Mouse (Mus musculus) erythroblast, adult 5-6 weeks (primary cell): ENCODE measurements around the gene Elane. TPM values are rescaled to one million over a fixed set of nuclear protein-coding genes. Genes with fewer than 3 reads are reported as not detected.

Source experiments
- ATAC-seq: replicated peaks from 2 replicates; pipeline ENCODE4 v1.8.0; 2016; ENCODE audit warnings: moderate number of reproducible peaks, mild to moderate bottlenecking, moderate TSS enrichment, inconsistent platforms; ENCODE audit not compliant: poor library complexity, low FRiP score, severe bottlenecking
- total RNA-seq, 2 experiments: library from RNA; stranded (forward) in 1 of 2; stranded (reverse) in 1 of 2; fragments of 150-400 nt in 1 of 2; fragments of 200-764, 138-1000 nt in 1 of 2; gene quantifications; 2 replicates each; pipeline versions ENCODE4 v1.2.3 to v1.2.4; 2015 to 2017; ENCODE audit warnings: low replicate concordance in 2 of 2

The Elane gene
- total RNA-seq, 2 experiments from 2014 or later = 405 to 996 TPM

GRCm38 (mm10) chr10:79926491-79927323, 40.7 kb downstream of the Elane start, which contains the start of gene Arid3a:
TSS of gene Arid3a (plus strand) at chr10:79927043.
- ATAC-seq = peak; percentile 53

GRCm38 (mm10) chr10:79927324-79928029, 41.4 kb downstream of the Elane start:
- no peak for ATAC-seq

- no peak for ATAC-seq
These were observed 42.1 kb downstream of the Elane start for GRCm38 (mm10) chr10:79928030-79928694.

- no peak for ATAC-seq
These were observed 43.1 kb downstream of the Elane start for GRCm38 (mm10) chr10:79928907-79929701.

- ATAC-seq = no peak
These were observed 44.1 kb downstream of the Elane start for GRCm38 (mm10) chr10:79929967-79930825.

GRCm38 (mm10) chr10:79930826-79931186, 44.8 kb downstream of the Elane start:
- no peak for ATAC-seq

GRCm38 (mm10) chr10:79931797-79932196, 45.8 kb downstream of the Elane start:
- no peak for ATAC-seq

GRCm38 (mm10) chr10:79932736-79933135, 46.7 kb downstream of the Elane start:
- ATAC-seq = no peak

- no peak for ATAC-seq
These were observed 47.2 kb downstream of the Elane start for GRCm38 (mm10) chr10:79933145-79933679.

- ATAC-seq = no peak
These were observed 47.8 kb downstream of the Elane start for GRCm38 (mm10) chr10:79933861-79934260.

- no peak for ATAC-seq
These were observed 48.2 kb downstream of the Elane start for GRCm38 (mm10) chr10:79934272-79934721.

GRCm38 (mm10) chr10:79934794-79935569, 48.9 kb downstream of the Elane start:
- ATAC-seq = no peak

- peak; percentile 22 for ATAC-seq
These were observed 50.4 kb downstream of the Elane start for GRCm38 (mm10) chr10:79936284-79936910.

- peak; percentile 82 for ATAC-seq
These were observed 50.9 kb downstream of the Elane start for GRCm38 (mm10) chr10:79936911-79937441.
